Mouse (Mus musculus) embryonic facial prominence, embryonic 12.5 days (tissue): ENCODE results near the gene RPS10-NUDT3. TPM values are rescaled to one million over a fixed set of nuclear protein-coding genes. Genes with fewer than 3 reads are reported as not detected.

Experiments used
- ATAC-seq: fragments of 200-750 bp; cut with Nextera tagmentation; 2 replicates; pipeline ENCODE4 v1.8.0; 2017; ENCODE audit not compliant: insufficient number of reproducible peaks, insufficient read depth, low FRiP score, low TSS enrichment
- H3K27ac ChIP-seq: fragments of 300-500 bp; sonication (generic); 2 replicates; pipeline ENCODE4 v1.5.1; 2016; ENCODE audit warnings: mild to moderate bottlenecking
- H3K27me3 ChIP-seq: fragments of 300-500 bp; sonication (generic); 2 replicates; pipeline ENCODE4 v1.6.1; 2016; ENCODE audit warnings: mild to moderate bottlenecking, moderate library complexity
- H3K36me3 ChIP-seq: fragments of 300-500 bp; sonication (generic); 2 replicates; pipeline ENCODE4 v1.6.1; 2016; ENCODE audit warnings: mild to moderate bottlenecking
- H3K4me1 ChIP-seq: fragments of 300-500 bp; sonication (generic); 2 replicates; pipeline ENCODE4 v1.6.1; 2016
- H3K4me2 ChIP-seq: fragments of 300-500 bp; sonication (generic); replicated peaks from 2 replicates; pipeline ENCODE4 v1.6.1; 2016; ENCODE audit warnings: mild to moderate bottlenecking, moderate library complexity
- H3K4me3 ChIP-seq: fragments of 300-500 bp; sonication (generic); 2 replicates; pipeline ENCODE4 v1.5.1; 2016; ENCODE audit warnings: mild to moderate bottlenecking
- H3K9ac ChIP-seq: fragments of 300-500 bp; sonication (generic); 2 replicates; pipeline ENCODE4 v1.6.1; 2016; ENCODE audit warnings: mild to moderate bottlenecking, moderate library complexity
- H3K9me3 ChIP-seq: fragments of 300-500 bp; sonication (generic); 2 replicates; pipeline ENCODE4 v1.6.1; 2016; ENCODE audit warnings: mild to moderate bottlenecking, moderate library complexity
- WGBS: fragments of 180-500 bp; shearing (Covaris S2); methylation state at CpG from one replicate; pipeline ENCODE4 v1.1.7; 2016; 5-methylcytosine and 5-hydroxymethylcytosine counted together
- polyA plus RNA-seq: library from polyadenylated mRNA; unstranded; fragments of >200 nt; fragmentation: Nextera tagmentation; extraction: Ambion mirVana; gene quantifications from 2 replicates; pipeline ENCODE4 v1.2.1, GENCODE M21; 2016

RPS10-NUDT3 gene
- polyA plus RNA-seq, 1 experiment from 2014 or later: not detected

- WGBS: 88% methylated on average over 11 of the region's 11 CpGs
- Histone ChIP-seq H3K4me2 (no peak overlapping the region), H3K4me1 (peaks cover 8% of the 10 kb centered on the region), H3K36me3 (no peaks in the 10 kb centered on the region), H3K4me3 (no peak overlapping the region), H3K27me3 (no peaks in the 10 kb centered on the region), H3K27ac (no peak overlapping the region), H3K9ac (no peak overlapping the region), H3K9me3 (no peaks in the 10 kb centered on the region)
- ATAC-seq: no peak
Observed at GRCm38 (mm10) chr17:27544551-27544950, 90.5 kb downstream of the RPS10-NUDT3 start.

- H3K27me3 ChIP-seq: no peaks in the 10 kb centered on the region
- H3K4me1 ChIP-seq: no peaks in the 10 kb centered on the region
- no peak for ATAC-seq
- H3K9me3 ChIP-seq: no peaks in the 10 kb centered on the region
- 74% methylated on average over 3 of the region's 3 CpGs for WGBS
- H3K4me2 ChIP-seq: no peak overlapping the region
- no peak overlapping the region for H3K27ac ChIP-seq
- H3K36me3 ChIP-seq: no peaks in the 10 kb centered on the region
- H3K9ac ChIP-seq: no peak overlapping the region
- H3K4me3 ChIP-seq: no peak overlapping the region
Observed at GRCm38 (mm10) chr17:27541984-27542383, 93.0 kb downstream of the RPS10-NUDT3 start.

GRCm38 (mm10) chr17:27541261-27541660 is 93.8 kb downstream of the RPS10-NUDT3 start:
- H3K36me3 ChIP-seq: no peaks in the 10 kb centered on the region
- no peaks in the 10 kb centered on the region for H3K4me1 ChIP-seq
- 64% methylated on average over 2 of the region's 2 CpGs for WGBS
- H3K4me2 ChIP-seq: no peak overlapping the region
- ATAC-seq: no peak
- H3K27me3 ChIP-seq: no peaks in the 10 kb centered on the region
- no peaks in the 10 kb centered on the region for H3K9me3 ChIP-seq
- H3K9ac ChIP-seq: no peak overlapping the region
- H3K4me3 ChIP-seq: no peak overlapping the region
- no peak overlapping the region for H3K27ac ChIP-seq

- 0 out of 2 replicates have a peak overlapping the region, but pooled peaks have one; percentile 23 for H3K4me2 ChIP-seq
- peak; percentile 74; the same call in 1 of the 2 replicates for ATAC-seq
- WGBS: 5% methylated on average over 10 of the region's 10 CpGs
Observed at GRCm38 (mm10) chr17:27534718-27535117, 100.3 kb downstream of the RPS10-NUDT3 start.

GRCm38 (mm10) chr17:27533354-27533753 is 101.7 kb downstream of the RPS10-NUDT3 start:
- ATAC-seq: no peak
- Histone ChIP-seq H3K27ac (no peak overlapping the region), H3K9ac (no peak overlapping the region), H3K36me3 (no peaks in the 10 kb centered on the region), H3K27me3 (no peaks in the 10 kb centered on the region), H3K9me3 (no peaks in the 10 kb centered on the region), H3K4me1 (no peaks in the 10 kb centered on the region), H3K4me3 (no peak overlapping the region), H3K4me2 (no peak overlapping the region)
- 79% methylated on average over 3 of the region's 3 CpGs for WGBS

More at GRCm38 (mm10) chr17:27534718-27535117, 100.3 kb downstream of the RPS10-NUDT3 start:
- H3K27me3 ChIP-seq: no peaks in the 10 kb centered on the region
- peak overlapping the region; percentile 6; the same call in 1 of the 2 replicates for H3K4me3 ChIP-seq
- no peaks in the 10 kb centered on the region for H3K36me3 ChIP-seq
- no peak overlapping the region for H3K9ac ChIP-seq
- H3K9me3 ChIP-seq: no peaks in the 10 kb centered on the region
- H3K4me1 ChIP-seq: no peaks in the 10 kb centered on the region
- no peak overlapping the region for H3K27ac ChIP-seq

GRCm38 (mm10) chr17:27532095-27532494 is 102.9 kb downstream of the RPS10-NUDT3 start:
- Histone ChIP-seq H3K9ac (no peak overlapping the region), H3K36me3 (no peaks in the 10 kb centered on the region), H3K27ac (no peak overlapping the region), H3K4me1 (no peaks in the 10 kb centered on the region), H3K4me3 (no peak overlapping the region), H3K27me3 (no peaks in the 10 kb centered on the region), H3K4me2 (no peak overlapping the region), H3K9me3 (no peaks in the 10 kb centered on the region)
- no peak for ATAC-seq
- 88% methylated on average over 8 of the region's 8 CpGs for WGBS

Other genes with a start within 250 kb of the RPS10-NUDT3 start
- gene Grm4, start 113.8 kb downstream of the RPS10-NUDT3 start, polyA plus RNA-seq: 0.68 and 0.73 TPM in 2 replicates
- gene Hmga1, start 78.7 kb downstream of the RPS10-NUDT3 start, polyA plus RNA-seq: 236 and 247 TPM in 2 replicates
- 18.2 and 20.3 TPM in 2 replicates for gene AI413582, start 69.5 kb downstream of the RPS10-NUDT3 start, polyA plus RNA-seq
- gene Nudt3, start 11.7 kb downstream of the RPS10-NUDT3 start, polyA plus RNA-seq: 135 and 137 TPM in 2 replicates
- 943 and 948 TPM in 2 replicates for gene Rps10, start 1.4 kb upstream of the RPS10-NUDT3 start, polyA plus RNA-seq
- gene Pacsin1, start 20.3 kb upstream of the RPS10-NUDT3 start, polyA plus RNA-seq: 6.5 and 7.5 TPM in 2 replicates
- gene Spdef, start 93.7 kb upstream of the RPS10-NUDT3 start, polyA plus RNA-seq: 0.40 and 0.71 TPM in 2 replicates
- 17.9 and 18.9 TPM in 2 replicates for gene D17Wsu92e, start 185.4 kb upstream of the RPS10-NUDT3 start, polyA plus RNA-seq
- gene Snrpc, start 202.9 kb upstream of the RPS10-NUDT3 start, polyA plus RNA-seq: 348 and 358 TPM in 2 replicates
- gene Uhrf1bp1, start 221.2 kb upstream of the RPS10-NUDT3 start, polyA plus RNA-seq: 9.2 and 10.1 TPM in 2 replicates